Mouse (Mus musculus) brain, adult 2 months (tissue): Measurements from ENCODE around the gene Zbp1.
A peak's percentile ranks its signal among the peaks of the same experiment; 100 is the strongest.

ENCODE experiments used
- DNase-seq: peaks from one replicate; pipeline ENCODE4 v3.0.0; 2011; ENCODE audit warnings: low read depth, low spot score

The Zbp1 gene

DNA sequence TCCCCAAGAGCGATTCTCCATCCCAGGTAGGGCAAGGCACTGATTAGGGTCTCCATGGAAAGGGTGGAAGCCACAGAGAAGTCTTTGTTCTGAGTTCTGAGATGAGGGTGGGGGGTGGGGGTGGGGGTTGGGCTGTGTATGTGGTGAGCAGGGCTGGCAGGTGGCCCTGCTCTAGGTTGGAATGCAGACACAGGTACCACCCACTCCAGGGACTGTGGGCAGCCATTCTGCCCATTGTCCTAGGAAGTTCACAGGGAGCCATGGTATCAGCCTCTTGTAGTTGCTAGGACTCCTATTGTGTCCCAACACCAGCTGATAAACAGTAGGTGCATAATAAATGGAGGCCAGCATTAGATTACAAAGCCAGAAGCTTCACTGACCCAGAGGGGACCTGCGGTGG, 28.5 kb upstream of the Zbp1 start:
- no peak for DNase-seq

DNA sequence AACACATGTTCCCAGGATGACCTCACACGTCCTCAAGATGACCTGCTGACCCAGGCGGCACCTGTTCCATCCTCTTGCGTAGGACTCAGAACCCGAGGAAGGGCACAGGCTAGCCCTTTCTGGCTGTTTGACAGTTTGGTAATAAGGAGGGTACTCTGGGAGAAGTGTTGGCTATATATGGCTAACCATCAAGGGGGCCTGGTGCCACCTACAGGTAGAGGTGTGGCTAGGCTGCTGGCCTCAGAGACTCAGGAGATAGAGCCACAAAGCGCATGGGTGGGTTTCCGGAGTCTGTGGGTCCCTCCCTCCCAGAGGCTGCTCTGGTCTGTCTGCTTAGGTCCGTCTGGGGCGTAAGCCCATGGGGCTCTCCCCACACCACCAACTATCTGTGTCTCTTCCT, 28.0 kb upstream of the Zbp1 start:
- DNase-seq, result no peak

DNA sequence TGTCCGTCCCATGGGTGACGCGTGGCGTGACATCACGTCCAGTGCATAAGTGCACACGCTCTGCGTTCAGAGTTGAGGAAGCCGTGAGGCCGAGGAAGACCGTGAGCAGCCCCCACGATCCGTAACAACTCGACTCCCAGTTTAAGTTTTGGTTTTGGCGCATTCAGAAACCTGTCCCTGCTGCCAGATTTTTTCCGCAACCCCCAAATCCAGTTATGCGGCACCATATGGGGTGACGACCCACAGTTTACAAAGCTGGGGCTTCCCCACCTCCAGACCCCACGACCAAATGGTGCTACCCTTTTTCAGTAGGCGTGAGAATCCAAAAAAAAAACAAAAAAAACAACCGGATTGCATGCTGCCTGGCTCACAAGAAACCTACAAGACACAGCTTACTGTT, 26.5 kb upstream of the Zbp1 start:
- DNase-seq, result peak; percentile 70

DNA sequence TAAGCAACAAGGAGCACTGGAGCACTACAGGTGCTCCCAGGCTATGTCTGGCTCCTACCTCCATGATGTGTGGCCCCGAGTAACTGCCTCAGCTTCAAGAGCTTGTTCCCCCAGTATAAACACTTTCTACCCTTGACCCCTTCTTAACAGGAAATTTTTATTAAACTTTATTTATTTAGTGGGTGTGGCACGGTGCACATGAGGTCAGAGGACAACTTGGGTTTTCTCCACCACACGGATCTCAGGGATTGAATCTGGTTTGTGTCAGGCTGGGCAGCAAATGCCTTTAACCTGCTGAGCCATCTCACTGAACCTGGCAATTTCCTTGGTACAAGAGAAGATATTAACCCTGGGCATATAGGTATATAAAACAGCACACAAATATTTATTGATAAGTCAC, 25.4 kb upstream of the Zbp1 start:
- no peak for DNase-seq

DNA sequence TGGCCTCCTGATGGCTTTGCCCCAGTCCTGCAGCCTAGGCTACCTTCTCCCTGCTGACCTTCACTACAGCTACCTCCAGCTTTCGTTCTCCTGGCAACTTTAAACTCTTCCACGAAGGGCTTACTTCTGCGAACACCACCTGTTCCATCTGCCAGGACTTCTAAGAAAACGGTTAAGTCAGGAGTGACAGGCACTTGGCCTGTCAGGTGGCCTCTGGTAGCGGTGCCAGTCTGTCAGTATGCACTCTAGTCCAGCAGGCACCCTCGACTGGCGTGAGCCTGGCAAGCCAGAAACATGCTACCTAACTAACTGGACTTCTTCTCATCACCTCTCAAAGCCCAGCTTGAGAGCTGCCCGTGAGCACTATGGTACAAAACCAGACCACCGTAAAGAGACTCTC, 24.9 kb upstream of the Zbp1 start:
- no peak for DNase-seq

DNA sequence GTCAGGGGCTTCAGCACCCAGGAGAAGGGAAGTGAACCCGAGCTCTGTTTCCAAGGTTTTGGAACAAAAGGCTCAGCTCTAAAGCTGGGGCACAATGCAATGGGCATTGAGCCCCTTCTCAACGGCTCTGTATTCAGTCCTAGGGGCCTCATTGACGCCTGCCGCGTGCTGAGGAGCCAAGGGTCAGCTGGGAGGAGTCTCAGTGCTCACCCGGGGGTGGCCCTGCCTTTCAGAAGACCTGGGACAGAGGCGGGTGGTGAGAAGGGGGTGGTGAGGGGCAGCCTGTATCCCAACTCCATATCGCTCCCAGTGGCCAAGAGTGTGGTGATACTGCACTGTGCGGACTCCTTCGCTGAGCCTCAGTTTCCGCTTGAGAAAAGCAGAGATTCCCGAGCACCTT, 24.2 kb upstream of the Zbp1 start:
- DNase-seq, result no peak

DNA sequence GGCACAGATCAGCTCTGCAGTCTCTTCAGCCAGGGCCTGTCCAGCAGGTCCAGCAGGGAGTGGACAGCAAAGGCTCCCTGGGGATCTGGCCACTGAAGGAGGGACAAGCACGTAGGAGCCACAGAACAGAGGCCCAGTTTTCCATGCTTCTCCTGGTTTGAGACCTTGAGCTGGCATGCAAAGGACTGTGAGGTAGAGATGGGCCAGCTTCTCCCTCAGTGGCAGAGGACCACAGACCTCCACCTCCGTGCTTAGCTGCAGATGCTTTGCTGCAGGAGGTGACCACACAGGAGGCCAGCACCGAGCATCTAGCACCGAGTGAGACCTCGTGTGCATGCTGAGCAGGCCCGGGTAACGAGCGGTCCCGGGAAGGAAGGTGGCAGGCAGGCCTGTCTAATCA, 22.0 kb upstream of the Zbp1 start:
- no peak for DNase-seq

DNA sequence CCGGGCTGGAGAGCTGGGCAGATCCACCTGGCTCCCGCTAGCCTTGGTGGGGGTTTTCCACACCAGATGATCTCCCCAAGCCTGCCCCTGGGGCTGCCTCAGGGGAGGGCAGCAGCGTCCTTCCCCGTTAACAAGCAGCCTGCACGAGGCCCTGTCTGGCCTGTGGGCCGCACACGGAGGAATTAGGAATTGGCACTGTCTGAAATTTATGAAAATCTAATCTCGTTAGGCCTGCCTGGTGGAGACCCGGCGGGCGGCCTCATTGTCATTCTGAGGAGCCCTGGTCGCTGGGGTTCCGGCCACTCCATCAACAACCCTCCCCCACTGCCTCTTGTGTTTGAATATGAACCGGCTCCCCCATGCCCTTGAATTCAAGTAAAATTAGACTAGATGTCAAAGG, 19.8 kb upstream of the Zbp1 start:
- no peak for DNase-seq

DNA sequence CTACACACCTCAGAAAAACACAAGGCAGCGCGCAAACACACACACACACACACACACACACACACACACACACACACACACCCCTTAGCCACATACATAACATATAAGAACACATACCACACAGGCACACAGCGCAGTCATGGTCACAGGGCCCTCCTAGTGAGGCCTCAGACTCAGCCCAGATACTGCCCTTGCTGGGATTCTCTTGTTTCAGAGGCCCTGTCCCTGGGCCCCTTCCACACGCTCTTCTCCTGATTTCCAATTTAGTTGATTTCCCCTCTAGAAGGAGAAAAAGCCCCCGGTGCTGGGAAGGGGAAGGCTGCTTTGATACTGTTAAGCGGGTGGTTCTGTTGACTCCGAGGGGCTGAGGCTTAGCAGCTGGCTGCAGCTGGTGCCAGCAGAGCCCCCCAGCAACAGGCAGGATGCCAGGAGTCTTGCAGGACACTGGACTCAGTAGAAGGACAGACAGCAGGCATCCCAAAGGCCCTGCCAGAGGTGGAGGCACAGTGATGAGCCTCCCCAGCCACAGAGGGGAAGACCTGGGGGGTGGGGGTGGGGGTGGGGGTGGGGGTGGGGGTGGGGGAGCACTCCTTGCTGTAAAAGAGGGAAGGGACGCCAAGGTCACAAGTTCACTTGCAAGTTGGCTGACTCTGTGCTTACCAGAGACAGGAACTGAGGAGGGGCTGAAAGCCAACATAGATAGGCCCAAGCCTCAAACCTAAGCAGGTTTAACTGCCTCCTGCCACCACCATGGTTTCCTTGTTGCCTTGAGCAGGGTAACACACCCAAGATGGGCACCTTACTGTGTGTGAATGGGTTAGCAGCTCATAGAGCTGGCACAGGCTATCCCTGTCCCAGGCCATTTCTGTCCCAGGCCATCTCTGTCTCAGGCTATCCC, 17.0 kb upstream of the Zbp1 start:
- DNase-seq, result no peak

DNA sequence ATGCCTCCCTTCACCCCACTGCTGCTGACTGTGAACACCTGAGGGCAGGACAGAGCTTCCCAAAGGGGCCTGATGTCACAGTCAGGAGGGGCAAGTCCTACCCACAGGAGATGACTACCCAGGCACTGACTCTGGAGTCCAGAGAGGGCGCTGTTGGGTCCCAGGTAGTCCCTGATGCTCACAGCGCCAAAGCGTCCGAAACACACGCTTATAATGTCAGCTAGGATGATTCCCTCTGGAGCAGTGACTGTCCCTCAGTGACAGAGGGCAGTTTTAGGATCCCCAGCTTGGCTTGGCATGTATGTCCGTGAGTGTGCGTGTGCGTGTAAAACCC, 14.0 kb upstream of the Zbp1 start:
- peak; percentile 43 for DNase-seq

DNA sequence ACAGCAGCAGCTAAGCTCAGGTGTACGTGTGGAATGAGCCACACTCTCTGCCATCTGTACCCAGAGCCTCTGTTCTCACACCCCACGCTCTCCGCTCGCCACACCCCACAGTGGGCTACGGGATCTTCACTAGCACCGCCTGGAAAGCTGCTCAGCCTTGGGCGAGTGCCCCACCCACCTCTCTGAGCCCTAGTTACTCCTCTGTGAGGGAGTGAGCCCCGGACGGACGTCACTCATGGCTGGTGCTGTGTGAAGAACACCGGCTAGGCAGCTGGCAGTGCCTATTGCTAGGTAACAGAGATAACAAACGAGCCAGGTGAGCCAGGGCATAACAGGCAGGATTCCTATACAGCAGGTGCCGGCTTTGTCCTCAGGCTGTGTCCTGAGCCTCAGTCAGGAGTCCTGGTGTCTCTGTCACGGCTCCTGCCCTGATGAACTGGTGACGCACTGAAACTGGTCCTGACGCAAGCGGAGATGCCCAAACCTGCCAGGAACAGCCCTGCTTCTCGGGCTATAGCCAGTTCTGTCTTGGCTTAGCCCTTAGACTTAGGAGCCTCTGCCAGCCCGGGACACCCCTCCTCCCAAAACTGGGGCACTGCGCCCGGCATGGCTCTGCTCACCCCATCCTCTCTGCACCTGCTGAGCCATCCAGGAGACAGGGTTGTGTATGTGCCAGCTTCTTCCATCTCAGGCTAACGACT, 13.5 kb upstream of the Zbp1 start:
- DNase-seq, result peak; percentile 74

DNA sequence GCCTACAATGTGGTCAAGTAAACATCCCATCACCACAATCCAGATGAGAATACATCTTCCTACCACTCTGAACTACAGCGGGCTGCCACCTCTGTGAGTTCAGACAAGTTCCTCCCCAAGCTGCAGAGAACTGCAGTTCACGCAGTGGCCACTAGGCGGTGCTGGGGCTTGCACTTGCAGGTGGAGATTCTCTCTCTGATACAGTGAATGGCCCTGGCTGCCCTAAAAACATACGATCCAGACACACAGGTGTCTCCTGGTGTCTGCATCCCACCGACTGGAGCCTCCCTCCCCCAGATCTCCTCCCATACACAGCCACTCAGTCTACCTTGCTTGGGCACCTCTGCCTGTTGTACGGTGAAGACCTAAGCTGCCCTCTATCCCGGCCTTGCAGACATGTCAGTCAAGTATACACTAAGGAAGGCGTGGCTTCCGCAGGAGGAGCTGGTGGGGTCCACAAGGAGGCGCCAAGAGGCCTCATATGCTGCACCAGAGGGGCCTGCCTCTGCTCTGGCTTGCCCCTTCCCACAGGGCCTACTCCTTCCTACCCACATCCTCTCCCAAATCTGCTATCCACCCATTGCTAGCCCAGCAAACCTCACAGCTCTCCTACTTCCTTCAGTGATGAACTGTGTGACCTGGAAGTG, 11.0 kb upstream of the Zbp1 start:
- peak; percentile 93 for DNase-seq

DNA sequence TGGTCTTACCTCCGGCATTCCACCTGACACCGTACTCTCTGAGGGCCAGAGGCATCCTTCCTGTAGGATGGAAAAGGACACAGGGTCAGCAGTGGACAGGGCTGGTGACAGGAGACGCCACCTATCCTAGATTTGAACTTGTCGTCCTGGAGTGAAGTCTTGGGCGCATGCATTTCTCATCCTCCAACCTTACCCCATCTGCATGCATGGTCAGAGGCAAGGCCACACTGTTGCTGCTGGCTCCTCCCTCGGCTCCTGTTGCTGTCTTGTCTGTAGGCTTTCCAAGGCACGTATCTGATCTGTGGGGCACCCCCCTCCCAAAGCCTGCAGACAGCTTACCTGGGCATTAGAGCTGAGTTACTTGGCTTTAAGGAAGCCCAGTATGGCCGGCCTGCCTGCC, 9.8 kb upstream of the Zbp1 start:
- DNase-seq, result no peak

DNA sequence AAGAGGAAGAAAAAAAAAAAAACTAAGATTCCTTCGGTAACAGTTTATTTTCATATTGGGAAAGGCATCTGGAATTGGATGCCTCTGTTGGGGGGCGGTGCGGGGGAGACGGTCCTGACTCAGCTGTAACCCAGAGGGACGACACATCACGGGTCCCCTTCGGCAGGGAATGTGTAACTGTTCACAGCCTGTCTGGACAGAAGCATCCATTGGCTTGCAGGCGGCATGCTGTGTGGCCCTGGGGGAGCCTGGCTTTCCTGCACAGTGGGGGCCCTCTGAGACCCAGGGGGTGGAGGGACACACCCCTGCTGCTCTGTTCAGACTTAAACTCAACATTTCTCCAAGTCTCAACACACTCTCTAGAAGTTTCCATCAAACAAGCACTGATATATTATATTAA, 8.1 kb upstream of the Zbp1 start:
- DNase-seq, result no peak

DNA sequence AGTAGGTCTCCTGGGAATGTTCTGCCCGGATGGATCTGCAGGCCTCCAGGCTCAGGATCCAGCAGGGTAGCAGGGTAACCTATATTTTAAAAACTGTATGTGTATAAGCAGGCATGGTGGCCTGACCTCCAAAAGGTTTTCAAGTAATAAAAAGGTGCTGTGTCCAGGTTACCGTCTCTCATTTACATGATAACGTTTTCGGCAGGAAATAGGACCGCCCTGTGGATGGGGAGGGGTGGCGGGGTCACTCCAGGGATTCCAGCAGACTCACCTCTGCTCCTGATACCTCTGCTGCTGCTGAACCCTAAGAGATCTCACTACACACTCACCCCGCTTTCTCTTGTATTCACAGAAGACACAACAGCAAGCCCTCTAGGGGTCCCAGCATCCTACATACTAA, 7.2 kb upstream of the Zbp1 start:
- no peak for DNase-seq

DNA sequence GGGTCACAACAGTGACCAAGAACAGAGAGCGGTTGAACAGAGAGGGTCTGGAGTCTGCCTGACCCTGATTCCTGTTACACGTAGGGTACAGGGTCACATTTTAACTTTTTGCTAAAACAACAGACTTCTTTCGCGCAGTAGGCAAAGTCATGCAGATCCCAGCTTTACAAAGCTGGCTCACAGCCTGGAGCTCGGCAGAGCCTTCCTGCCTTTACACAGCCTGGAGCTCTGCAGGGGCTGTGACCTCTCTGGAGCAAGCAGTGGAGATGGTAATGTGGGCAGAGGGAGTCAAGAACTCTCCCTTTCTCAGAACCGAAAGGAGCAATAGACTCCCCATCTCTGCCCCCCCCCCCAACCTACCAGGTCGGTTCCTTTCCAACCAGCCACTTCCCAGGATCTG, 6.1 kb upstream of the Zbp1 start:
- DNase-seq, result no peak

DNA sequence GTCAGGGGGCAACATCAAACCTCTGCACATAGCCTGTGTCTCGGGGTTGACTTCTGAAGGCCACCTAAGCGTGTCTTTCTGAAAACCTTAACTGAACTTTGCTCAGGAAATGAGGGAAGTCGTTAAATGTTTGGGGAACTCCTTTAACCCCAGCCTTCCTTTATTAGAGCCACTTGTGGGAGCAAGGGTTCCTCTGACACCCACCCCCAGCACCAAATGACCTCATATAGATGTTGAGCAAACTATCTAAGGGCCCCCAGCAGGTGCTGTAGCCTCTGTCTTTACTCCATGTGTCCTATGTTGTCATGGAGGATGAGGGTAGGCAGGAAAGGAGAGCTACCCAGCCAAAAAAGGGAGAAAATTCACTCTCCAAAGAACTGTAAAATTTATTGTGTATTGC, 5.4 kb upstream of the Zbp1 start:
- DNase-seq, result no peak

DNA sequence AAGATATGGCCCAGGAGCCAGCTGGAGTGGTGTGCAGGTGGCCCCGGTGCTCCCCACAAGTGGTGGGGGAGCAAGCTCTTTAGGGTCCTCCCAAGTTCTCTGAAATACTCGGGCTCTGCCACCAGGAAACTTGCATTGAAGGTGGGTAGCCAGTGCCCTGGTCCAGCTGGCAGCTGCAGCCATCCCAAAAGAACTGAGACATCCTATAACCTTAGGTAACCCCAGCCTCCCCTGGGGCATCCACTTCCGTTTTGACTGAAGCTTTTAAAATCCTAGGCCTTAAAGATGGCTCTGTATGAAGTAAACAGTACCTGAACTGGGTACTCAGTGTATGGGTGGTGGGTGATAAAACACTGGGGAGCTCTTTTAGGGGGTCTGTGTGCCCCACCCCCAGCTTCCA, 4.8 kb upstream of the Zbp1 start:
- DNase-seq, result no peak

DNA sequence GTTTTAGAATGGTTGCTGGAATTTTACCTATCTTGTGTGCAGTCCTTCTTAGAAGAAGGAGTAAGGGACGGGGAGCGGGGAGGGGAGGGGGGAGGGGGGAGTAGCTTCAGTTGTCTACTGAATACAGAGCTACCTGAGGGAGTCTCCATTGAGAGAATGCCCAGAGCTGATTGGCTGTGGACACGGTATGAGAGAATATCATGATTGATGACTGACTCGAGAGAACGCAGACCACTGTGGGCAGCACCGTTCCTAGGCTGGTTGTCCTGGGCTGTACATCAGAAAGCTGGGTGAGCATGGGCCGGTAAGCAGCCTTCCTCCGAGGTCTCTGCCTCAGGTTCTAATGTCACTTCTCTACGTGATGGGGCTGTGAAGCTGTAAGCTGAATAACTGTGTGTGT, 2.0 kb upstream of the Zbp1 start:
- DNase-seq, result no peak

DNA sequence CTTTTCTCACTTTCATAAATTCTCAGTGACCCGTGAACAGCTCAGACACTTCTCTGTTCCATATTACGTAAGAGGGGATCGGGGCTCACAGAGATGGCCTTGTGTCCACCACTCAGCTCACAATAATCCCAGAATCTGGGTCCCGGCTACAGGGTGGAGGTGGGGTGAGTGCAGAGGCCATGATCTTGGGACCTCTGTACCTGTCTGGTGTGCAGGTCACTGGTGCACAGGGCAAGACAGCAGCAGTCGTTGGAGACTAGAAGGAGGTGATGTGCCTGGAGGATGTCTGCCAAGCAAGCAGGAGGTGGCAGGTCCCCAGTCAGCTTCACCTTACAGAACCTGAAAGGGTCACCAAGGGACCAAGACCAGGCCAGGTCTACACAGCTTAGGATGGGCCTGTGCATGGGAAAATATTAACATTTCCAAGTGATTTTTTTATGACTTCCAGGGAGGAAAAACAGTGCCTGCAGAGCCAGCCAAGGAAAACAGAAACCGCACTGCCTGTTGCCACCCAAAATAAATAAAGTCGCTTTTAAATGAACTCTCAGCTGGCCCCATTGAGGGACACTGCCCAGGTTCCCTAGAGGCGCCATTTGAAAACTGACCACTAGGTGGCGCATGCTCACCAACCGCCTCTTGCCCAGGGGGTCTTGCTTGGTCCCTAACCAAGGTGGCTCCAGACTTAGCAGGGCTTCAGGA, 682 bp upstream of the Zbp1 start:
- DNase-seq, result no peak

DNA sequence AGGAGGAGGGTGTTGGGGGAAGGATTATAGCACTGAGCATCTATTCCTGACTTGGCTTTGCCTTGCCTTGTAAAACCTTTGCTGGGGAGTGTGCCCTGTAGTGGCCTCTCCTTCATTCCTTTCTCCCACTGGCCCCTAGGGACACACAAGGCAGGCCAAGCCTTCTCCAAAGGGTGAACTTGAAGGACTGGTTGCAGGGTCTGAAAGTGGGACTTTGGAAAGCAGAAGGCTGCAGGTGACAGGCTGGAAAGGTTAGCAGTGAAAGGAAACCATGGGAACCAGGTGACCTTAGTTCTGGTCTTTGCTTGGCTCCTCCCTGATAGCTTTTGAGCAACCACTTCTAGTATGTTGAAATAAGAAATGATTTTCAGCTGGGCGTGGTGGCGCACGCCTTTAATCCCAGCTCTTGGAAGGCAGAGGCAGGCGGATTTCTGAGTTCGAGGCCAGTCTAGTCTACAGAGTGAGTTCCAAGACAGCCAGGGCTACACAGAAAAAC, 912 bp downstream of the Zbp1 start:
- no peak for DNase-seq

DNA sequence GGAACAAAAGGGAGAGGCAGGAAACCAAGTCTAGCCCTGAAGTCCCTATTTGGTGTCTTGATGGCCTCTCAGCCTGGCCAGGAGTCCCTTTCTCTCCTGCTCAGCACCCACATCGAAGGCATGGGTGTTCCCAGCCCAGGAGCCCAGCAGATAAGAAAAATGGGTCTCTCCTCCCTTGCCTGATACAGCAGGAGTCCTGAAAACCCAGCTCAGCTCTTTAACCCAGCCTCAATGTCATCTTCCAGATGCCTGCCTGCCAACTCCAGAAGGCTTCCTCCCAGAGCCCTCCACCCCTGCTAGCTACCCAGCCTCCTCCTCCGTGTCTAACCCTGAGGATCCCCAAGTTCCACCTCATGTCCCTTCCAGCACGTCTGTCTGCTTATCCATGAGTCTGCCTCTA, 1.5 kb downstream of the Zbp1 start:
- no peak for DNase-seq
